Mouse (Mus musculus): ENCODE data around the gene Ccdc157.

DNA sequence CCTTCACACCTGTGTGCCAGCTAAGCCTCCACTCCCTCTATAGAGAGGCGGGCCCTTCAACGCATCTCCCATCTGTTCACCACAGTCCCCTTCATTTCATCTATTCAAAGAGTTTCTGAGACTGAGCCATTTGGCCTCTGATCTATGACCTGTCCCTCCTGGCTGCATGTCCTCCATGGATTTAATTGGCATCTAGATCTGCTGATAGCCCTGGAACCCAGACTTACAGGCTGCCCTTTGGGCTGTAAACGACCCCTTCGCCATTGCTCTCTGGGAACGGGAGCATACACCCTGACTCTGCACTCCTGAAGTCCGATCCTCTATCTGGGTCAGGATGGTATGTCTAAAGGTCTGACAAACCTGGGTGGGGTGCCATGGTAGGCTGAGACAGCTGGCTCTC is 47.2 kb downstream of the Ccdc157 start:
- TF ChIP-seq CTCF (IDR thresholded peaks at IDR 0.05; ENCODE audit: borderline replicate concordance, insufficient read depth, low read length) (no peak), POLR2A (IDR thresholded peaks at IDR 0.05; ENCODE audit: low read depth, low read length) (no peak)
